Mouse (Mus musculus) CD4-positive, CD25-positive, alpha-beta regulatory T cell, adult 4 months (primary cell): ENCODE data around the gene 2410141K09Rik. TPM values are rescaled to one million over a fixed set of nuclear protein-coding genes. Genes with fewer than 3 reads are reported as not detected.
"Not testable (repeated sequence)": the region's sequence is repeated elsewhere in the genome, so short reads cannot be mapped to it uniquely, and the experiment has no call there.

Experiments used
- ATAC-seq: one replicate; pipeline ENCODE4 v1.8.0; 2017
- polyA plus RNA-seq, 2 experiments: library from polyadenylated mRNA; unstranded; fragments of 100-300 nt; shearing (Covaris generic); gene quantifications; one replicate each; pipeline ENCODE4 v1.2.1; 2017

The 2410141K09Rik gene
- polyA plus RNA-seq: not detected

DNA sequence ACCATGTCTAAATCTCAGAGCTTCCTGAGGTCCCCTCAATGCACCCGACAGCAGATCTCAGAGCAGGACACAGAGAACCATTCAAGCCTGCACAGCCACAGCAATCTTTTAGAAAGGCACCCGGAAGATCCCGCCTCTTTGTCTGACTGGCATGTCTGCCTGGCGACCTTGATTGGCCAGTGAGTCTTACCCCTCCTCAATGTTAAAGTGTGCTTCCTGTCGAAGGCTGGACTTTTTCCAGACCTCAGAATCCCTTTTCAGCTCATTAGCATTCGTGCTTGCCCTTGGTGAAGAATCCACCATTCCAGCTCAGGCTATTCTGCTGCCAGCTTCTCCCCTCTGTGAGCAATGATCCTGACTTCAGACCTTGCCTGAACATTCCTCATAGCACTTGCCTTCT, at the start of gene 2410141K09Rik:
TSS of gene 2410141K09Rik (minus strand) at position 101 of the 400 bp plus-strand sequence.
- ATAC-seq: not testable (repeated sequence)

DNA sequence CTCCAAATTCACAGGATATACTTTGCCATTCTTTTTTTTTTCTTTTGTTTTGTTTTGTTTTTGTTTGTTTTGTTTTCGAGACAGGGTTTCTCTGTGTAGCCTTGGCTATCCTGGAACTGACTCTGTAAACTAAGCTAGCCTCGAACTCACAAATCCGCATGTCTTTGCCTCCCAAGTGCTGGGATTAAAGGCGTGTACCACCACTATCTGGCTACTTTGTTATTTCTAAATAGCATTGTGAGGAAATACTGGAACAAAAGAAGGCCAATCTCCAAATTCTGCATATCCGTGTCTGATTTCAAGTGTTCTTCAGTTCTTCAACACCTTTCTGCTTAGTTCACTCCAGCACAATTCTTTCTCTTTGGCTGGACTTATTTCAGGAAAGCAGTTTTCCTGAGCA, 14.1 kb downstream of the 2410141K09Rik start:
- not testable (repeated sequence) for ATAC-seq

DNA sequence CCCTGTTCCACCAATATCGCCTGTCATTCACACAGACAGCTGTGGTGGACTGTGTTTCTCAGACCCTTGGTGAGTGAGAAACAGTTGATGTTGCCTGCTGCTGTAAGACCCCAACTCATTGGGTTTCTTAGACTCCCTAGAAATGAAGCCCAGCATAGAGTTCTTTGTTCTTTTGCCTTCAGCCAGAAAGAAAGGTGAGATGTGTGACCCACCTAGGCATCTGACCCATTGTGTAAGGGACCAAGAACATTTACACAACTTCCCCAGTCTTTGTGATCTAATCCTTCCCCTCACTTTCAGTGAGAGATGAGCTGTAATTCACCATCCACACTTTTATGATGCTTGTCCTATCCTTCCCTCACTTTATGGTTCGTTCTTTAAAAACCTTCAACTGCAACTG, 26.0 kb downstream of the 2410141K09Rik start:
- not testable (repeated sequence) for ATAC-seq

Other genes starting within 250 kb of the 2410141K09Rik start
- not detected for gene Gm10772, start 213.5 kb downstream of the 2410141K09Rik start, polyA plus RNA-seq